Mouse (Mus musculus) CH12.LX (cell line): ENCODE data around the gene Gnaz.

Source experiments
- CTCF ChIP-seq, 2 experiments: IDR thresholded peaks in 1 of 2; conservative IDR thresholded peaks in 1 of 2; 2 replicates each; pipeline ENCODE4 v1.5.1; 2011 to 2012; ENCODE audit warnings: low read depth in 2 of 2, low read length in 2 of 2, improper control_type of control experiment in 1 of 2, inconsistent platforms in 1 of 2, mild to moderate bottlenecking in 1 of 2, moderate library complexity in 1 of 2
- MAZ ChIP-seq: IDR thresholded peaks from 2 replicates; pipeline ENCODE4 v1.6.1; 2012; ENCODE audit warnings: low read depth, mild to moderate bottlenecking, inconsistent platforms, low read length, improper control_type of control experiment, moderate library complexity
- TCF12 ChIP-seq: IDR thresholded peaks from 2 replicates; pipeline ENCODE4 v1.6.1; 2014; ENCODE audit warnings: low read depth, mild to moderate bottlenecking, inconsistent platforms, low read length, improper control_type of control experiment
- ZC3H11A ChIP-seq: IDR thresholded peaks from 2 replicates; pipeline ENCODE4 v1.6.1; 2012; ENCODE audit warnings: low read depth, mild to moderate bottlenecking, inconsistent platforms, low read length, improper control_type of control experiment

DNA sequence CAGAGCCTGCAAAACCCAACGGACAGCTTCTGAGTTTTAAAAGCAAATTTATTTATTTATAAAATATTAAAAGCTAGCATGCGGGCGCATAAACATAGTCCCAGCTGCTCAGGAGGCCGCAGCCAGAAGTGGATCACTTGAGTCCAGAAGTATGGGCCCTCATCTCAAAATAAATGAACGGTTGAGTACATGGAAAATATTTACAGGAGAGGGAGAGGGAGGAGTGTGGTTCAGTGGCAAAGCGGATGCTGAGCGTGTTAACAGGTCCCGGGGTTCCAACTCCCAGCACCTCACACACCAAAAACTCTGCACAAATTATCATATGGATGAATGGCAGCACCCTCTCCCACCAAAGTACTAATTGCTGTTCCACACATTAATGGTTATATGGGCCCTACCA lies 91.4 kb downstream of the Gnaz start:
- TF ChIP-seq MAZ (no peak), TCF12 (no peak), ZC3H11A (no peak), CTCF (conservative IDR thresholded peaks at IDR 0.05 in 1 of 2, IDR thresholded peaks at IDR 0.05 in 1 of 2; ENCODE audit: low read depth in 2 of 2, low read length in 2 of 2) (no peak)
